Mouse (Mus musculus) erythroid progenitor cell, adult 5-6 weeks (primary cell): ENCODE measurements around the gene Slc25a22. TPM values are rescaled to one million over a fixed set of nuclear protein-coding genes. Genes with fewer than 3 reads are reported as not detected.
A peak's percentile ranks its signal among the peaks of the same experiment; 100 is the strongest.

Experiments used
- ATAC-seq: replicated peaks from 2 replicates; pipeline ENCODE4 v1.8.0; 2016; ENCODE audit warnings: moderate number of reproducible peaks, mild to moderate bottlenecking, moderate TSS enrichment, inconsistent platforms; ENCODE audit not compliant: poor library complexity, low FRiP score, severe bottlenecking
- total RNA-seq, 2 experiments: library from RNA; stranded (forward) in 1 of 2; stranded (reverse) in 1 of 2; fragments of 150-400 nt in 1 of 2; fragments of 186-747, 209-891 nt in 1 of 2; gene quantifications; 2 replicates each; pipeline versions ENCODE4 v1.2.3 to v1.2.4; 2015 to 2017; ENCODE audit warnings: low replicate concordance in 2 of 2

Slc25a22 gene
- total RNA-seq, 2 experiments from 2014 or later: 1.4 to 37.3 TPM

- ATAC-seq: no peak
Observed at GRCm38 (mm10) chr7:141390326-141391259, 47.1 kb downstream of the Slc25a22 start.

- no peak for ATAC-seq
Observed at GRCm38 (mm10) chr7:141388487-141389109, 49.1 kb downstream of the Slc25a22 start.

GRCm38 (mm10) chr7:141387807-141388486 is 49.7 kb downstream of the Slc25a22 start:
- peak; percentile 36; the same call in 1 of the 2 replicates for ATAC-seq

GRCm38 (mm10) chr7:141381068-141381835 is 56.4 kb downstream of the Slc25a22 start:
- no peak for ATAC-seq

Other genes starting within 250 kb of the Slc25a22 start
- gene Hras, start 243.9 kb downstream of the Slc25a22 start, total RNA-seq (2015; ENCODE audit: low replicate concordance): 39.8 and 94.4 TPM in 2 replicates
- gene Hras, start 243.9 kb downstream of the Slc25a22 start, total RNA-seq (2017; ENCODE audit: low replicate concordance): 40.5 and 47.2 TPM in 2 replicates
- 8.3 and 8.8 TPM in 2 replicates for gene Lrrc56, start 243.7 kb downstream of the Slc25a22 start, total RNA-seq (2015; ENCODE audit: low replicate concordance)
- 3.6 and 5.8 TPM in 2 replicates for gene Lrrc56, start 243.7 kb downstream of the Slc25a22 start, total RNA-seq (2017; ENCODE audit: low replicate concordance)
- 1.8 TPM in 1 of 2 replicates, not detected in the other for gene Lmntd2, start 223.8 kb downstream of the Slc25a22 start, total RNA-seq (2015; ENCODE audit: low replicate concordance)
- gene Lmntd2, start 223.8 kb downstream of the Slc25a22 start, total RNA-seq (2017; ENCODE audit: low replicate concordance): 2.2 TPM in 1 of 2 replicates, not detected in the other
- 33.1 and 33.9 TPM in 2 replicates for gene Rassf7, start 222.0 kb downstream of the Slc25a22 start, total RNA-seq (2015; ENCODE audit: low replicate concordance)
- 10.9 and 13.4 TPM in 2 replicates for gene Rassf7, start 222.0 kb downstream of the Slc25a22 start, total RNA-seq (2017; ENCODE audit: low replicate concordance)
- 80.1 and 114 TPM in 2 replicates for gene Phrf1, start 209.1 kb downstream of the Slc25a22 start, total RNA-seq (2015; ENCODE audit: low replicate concordance)
- gene Phrf1, start 209.1 kb downstream of the Slc25a22 start, total RNA-seq (2017; ENCODE audit: low replicate concordance): 63.5 and 90.0 TPM in 2 replicates
- gene Irf7, start 171.4 kb downstream of the Slc25a22 start, total RNA-seq (2015; ENCODE audit: low replicate concordance): 52.8 and 81.4 TPM in 2 replicates
- gene Irf7, start 171.4 kb downstream of the Slc25a22 start, total RNA-seq (2017; ENCODE audit: low replicate concordance): 68.6 and 76.5 TPM in 2 replicates
- not detected in 2 replicates for gene Cdhr5, start 161.1 kb downstream of the Slc25a22 start, total RNA-seq (2015; ENCODE audit: low replicate concordance)
- not detected in 2 replicates for gene Cdhr5, start 161.1 kb downstream of the Slc25a22 start, total RNA-seq (2017; ENCODE audit: low replicate concordance)
- not detected in 2 replicates for gene Sct, start 158.8 kb downstream of the Slc25a22 start, total RNA-seq (2015; ENCODE audit: low replicate concordance)
- gene Sct, start 158.8 kb downstream of the Slc25a22 start, total RNA-seq (2017; ENCODE audit: low replicate concordance): not detected in 2 replicates
- gene Drd4, start 145.9 kb downstream of the Slc25a22 start, total RNA-seq (2015; ENCODE audit: low replicate concordance): not detected in 2 replicates
- not detected in 2 replicates for gene Drd4, start 145.9 kb downstream of the Slc25a22 start, total RNA-seq (2017; ENCODE audit: low replicate concordance)
- 46.5 and 55.8 TPM in 2 replicates for gene Deaf1, start 110.2 kb downstream of the Slc25a22 start, total RNA-seq (2015; ENCODE audit: low replicate concordance)
- gene Deaf1, start 110.2 kb downstream of the Slc25a22 start, total RNA-seq (2017; ENCODE audit: low replicate concordance): 26.2 and 40.8 TPM in 2 replicates
- 13.4 and 26.7 TPM in 2 replicates for gene Tmem80, start 110.2 kb downstream of the Slc25a22 start, total RNA-seq (2015; ENCODE audit: low replicate concordance)
- 8.3 and 8.6 TPM in 2 replicates for gene Tmem80, start 110.2 kb downstream of the Slc25a22 start, total RNA-seq (2017; ENCODE audit: low replicate concordance)
- gene Eps8l2, start 99.0 kb downstream of the Slc25a22 start, total RNA-seq (2015; ENCODE audit: low replicate concordance): not detected in 2 replicates
- gene Eps8l2, start 99.0 kb downstream of the Slc25a22 start, total RNA-seq (2017; ENCODE audit: low replicate concordance): 1.4 TPM in 1 of 2 replicates, not detected in the other
- gene Taldo1, start 45.7 kb downstream of the Slc25a22 start, total RNA-seq (2015; ENCODE audit: low replicate concordance): 108 and 138 TPM in 2 replicates
- gene Taldo1, start 45.7 kb downstream of the Slc25a22 start, total RNA-seq (2017; ENCODE audit: low replicate concordance): 354 and 496 TPM in 2 replicates
- gene Gatd1, start 23.8 kb downstream of the Slc25a22 start, total RNA-seq (2015; ENCODE audit: low replicate concordance): 3.4 and 14.4 TPM in 2 replicates
- 4.4 and 9.2 TPM in 2 replicates for gene Gatd1, start 23.8 kb downstream of the Slc25a22 start, total RNA-seq (2017; ENCODE audit: low replicate concordance)
- gene Cend1, start 8.4 kb downstream of the Slc25a22 start, total RNA-seq (2015; ENCODE audit: low replicate concordance): not detected in 2 replicates
- not detected in 2 replicates for gene Cend1, start 8.4 kb downstream of the Slc25a22 start, total RNA-seq (2017; ENCODE audit: low replicate concordance)
- 34.2 and 34.4 TPM in 2 replicates for gene Pidd1, start 6.1 kb upstream of the Slc25a22 start, total RNA-seq (2015; ENCODE audit: low replicate concordance)
- gene Pidd1, start 6.1 kb upstream of the Slc25a22 start, total RNA-seq (2017; ENCODE audit: low replicate concordance): 14.0 and 19.1 TPM in 2 replicates
- gene Rplp2, start 9.5 kb upstream of the Slc25a22 start, total RNA-seq (2015; ENCODE audit: low replicate concordance): 970 and 1,246 TPM in 2 replicates
- gene Rplp2, start 9.5 kb upstream of the Slc25a22 start, total RNA-seq (2017; ENCODE audit: low replicate concordance): 1,462 and 2,252 TPM in 2 replicates
- 14.7 and 19.8 TPM in 2 replicates for gene Pnpla2, start 17.3 kb upstream of the Slc25a22 start, total RNA-seq (2015; ENCODE audit: low replicate concordance)
- gene Pnpla2, start 17.3 kb upstream of the Slc25a22 start, total RNA-seq (2017; ENCODE audit: low replicate concordance): 4.2 and 8.3 TPM in 2 replicates
- not detected in 2 replicates for gene Cracr2b, start 23.2 kb upstream of the Slc25a22 start, total RNA-seq (2015; ENCODE audit: low replicate concordance)
- gene Cracr2b, start 23.2 kb upstream of the Slc25a22 start, total RNA-seq (2017; ENCODE audit: low replicate concordance): 3.3 TPM in 1 of 2 replicates, not detected in the other
- gene Cd151, start 29.5 kb upstream of the Slc25a22 start, total RNA-seq (2015; ENCODE audit: low replicate concordance): 16.6 and 20.1 TPM in 2 replicates
- 24.1 and 30.7 TPM in 2 replicates for gene Cd151, start 29.5 kb upstream of the Slc25a22 start, total RNA-seq (2017; ENCODE audit: low replicate concordance)
- gene Polr2l, start 37.2 kb upstream of the Slc25a22 start, total RNA-seq (2015; ENCODE audit: low replicate concordance): 6.7 and 15.5 TPM in 2 replicates
- gene Polr2l, start 37.2 kb upstream of the Slc25a22 start, total RNA-seq (2017; ENCODE audit: low replicate concordance): 14.4 and 14.9 TPM in 2 replicates
- 1.8 and 3.8 TPM in 2 replicates for gene Tspan4, start 37.3 kb upstream of the Slc25a22 start, total RNA-seq (2015; ENCODE audit: low replicate concordance)
- 2.2 and 8.0 TPM in 2 replicates for gene Tspan4, start 37.3 kb upstream of the Slc25a22 start, total RNA-seq (2017; ENCODE audit: low replicate concordance)
- 4.6 and 6.8 TPM in 2 replicates for gene Chid1, start 102.0 kb upstream of the Slc25a22 start, total RNA-seq (2015; ENCODE audit: low replicate concordance)
- 6.8 and 10.8 TPM in 2 replicates for gene Chid1, start 102.0 kb upstream of the Slc25a22 start, total RNA-seq (2017; ENCODE audit: low replicate concordance)
- gene Ap2a2, start 124.3 kb upstream of the Slc25a22 start, total RNA-seq (2015; ENCODE audit: low replicate concordance): 71.7 and 96.2 TPM in 2 replicates
- gene Ap2a2, start 124.3 kb upstream of the Slc25a22 start, total RNA-seq (2017; ENCODE audit: low replicate concordance): 108 and 150 TPM in 2 replicates
- not detected in 2 replicates for gene Muc6, start 217.4 kb upstream of the Slc25a22 start, total RNA-seq (2015; ENCODE audit: low replicate concordance)
- gene Muc6, start 217.4 kb upstream of the Slc25a22 start, total RNA-seq (2017; ENCODE audit: low replicate concordance): under 0.01 TPM in 1 of 2 replicates, not detected in the other